Mouse (Mus musculus) gastrocnemius, adult 18-20 months (tissue): ENCODE results near the gene Psmd9. TPM values are rescaled to one million over a fixed set of nuclear protein-coding genes. Genes with fewer than 3 reads are reported as not detected.

Source experiments
- DNase-seq: peaks from one replicate; pipeline ENCODE4 v3.0.0; 2021; ENCODE audit warnings: low spot score
- long read RNA-seq, 2 experiments: library from polyadenylated mRNA; stranded (forward); transcript quantifications; one replicate each; pipeline ENCODE4 v2.0.0; 2021
- total RNA-seq, 2 experiments: library from RNA; stranded (reverse); gene quantifications; 2 replicates each; pipeline ENCODE4 v1.2.3; 2021

Psmd9 gene
- total RNA-seq: 10 to 100 TPM; 12.0 to 15.0 TPM
- long read RNA-seq, experiment 1, transcript Psmd9-201 (6 exons, 2,597 nt): major isoform, 19 of 20 reads
- long read RNA-seq, experiment 1, partial matches to known transcripts: 0 of 20 reads
- long read RNA-seq, experiment 1, other reads (novel, unspliced or antisense): 1 of 20 reads
- long read RNA-seq, experiment 2, transcript Psmd9-201 (6 exons, 2,597 nt): major isoform, 17 of 19 reads
- long read RNA-seq, experiment 2, partial matches to known transcripts: 0 of 19 reads
- long read RNA-seq, experiment 2, other reads (novel, unspliced or antisense): 2 of 19 reads

- DNase-seq: no peak
Measured at GRCm38 (mm10) chr5:123169284-123169683, at the start of gene Psmd9. TSS of gene Psmd9 (plus strand) at chr5:123169413.

- DNase-seq: no peak
Measured at GRCm38 (mm10) chr5:123120624-123121215, 48.5 kb upstream of the Psmd9 start.

- DNase-seq: no peak
Measured at GRCm38 (mm10) chr5:123122181-123122580, 47.0 kb upstream of the Psmd9 start.

- no peak for DNase-seq
Measured at GRCm38 (mm10) chr5:123125105-123125504, 44.1 kb upstream of the Psmd9 start.

GRCm38 (mm10) chr5:123125638-123126406, 43.4 kb upstream of the Psmd9 start:
- DNase-seq: peak; percentile 50

- no peak for DNase-seq
Measured at GRCm38 (mm10) chr5:123127031-123127430, 42.2 kb upstream of the Psmd9 start.

GRCm38 (mm10) chr5:123128426-123129169, 40.6 kb upstream of the Psmd9 start:
- no peak for DNase-seq

GRCm38 (mm10) chr5:123129170-123129757, 39.9 kb upstream of the Psmd9 start:
- DNase-seq: no peak

GRCm38 (mm10) chr5:123130030-123130813, 39.0 kb upstream of the Psmd9 start:
- no peak for DNase-seq

GRCm38 (mm10) chr5:123130814-123131148, 38.4 kb upstream of the Psmd9 start:
- no peak for DNase-seq

GRCm38 (mm10) chr5:123132308-123133071, 36.7 kb upstream of the Psmd9 start, which contains the start of gene Rhof:
TSS of gene Rhof (minus strand) at chr5:123132692.
- peak; percentile 82 for DNase-seq

- DNase-seq: peak; percentile 91
Measured at GRCm38 (mm10) chr5:123133083-123133783, 36.0 kb upstream of the Psmd9 start.

- peak; percentile 46 for DNase-seq
Measured at GRCm38 (mm10) chr5:123133784-123134143, 35.4 kb upstream of the Psmd9 start.

GRCm38 (mm10) chr5:123134186-123134874, 34.9 kb upstream of the Psmd9 start:
- DNase-seq: peak; percentile 87

GRCm38 (mm10) chr5:123134875-123135382, 34.3 kb upstream of the Psmd9 start:
- DNase-seq: no peak

- peak; percentile 92 for DNase-seq
Measured at GRCm38 (mm10) chr5:123135471-123136360, 33.5 kb upstream of the Psmd9 start.

GRCm38 (mm10) chr5:123136361-123137043, 32.7 kb upstream of the Psmd9 start:
- DNase-seq: peak; percentile 92
